Mouse (Mus musculus) heart, postnatal 0 days (tissue): ENCODE measurements around the gene Nphs1. TPM values are rescaled to one million over a fixed set of nuclear protein-coding genes. Genes with fewer than 3 reads are reported as not detected.

Experiments
- ATAC-seq: fragments of 200-750 bp; cut with Nextera tagmentation; 2 replicates; pipeline ENCODE4 v1.8.0; 2017; ENCODE audit warnings: low read depth, moderate number of reproducible peaks, moderate library complexity; ENCODE audit not compliant: insufficient read depth
- DNase-seq: peaks from one replicate; pipeline ENCODE4 v3.0.0-alpha.2; 2016; ENCODE audit warnings: low spot score
- H3K27ac ChIP-seq: fragments of 300-500 bp; sonication (generic); 2 replicates; pipeline ENCODE4 v1.5.1; 2014; ENCODE audit warnings: low read depth, mild to moderate bottlenecking
- H3K27me3 ChIP-seq: fragments of 300-500 bp; sonication (generic); 2 replicates; pipeline ENCODE4 v1.6.1; 2014; ENCODE audit warnings: low read length, mixed read lengths; ENCODE audit not compliant: control insufficient read depth, insufficient read depth
- H3K36me3 ChIP-seq: fragments of 300-500 bp; sonication (generic); replicated peaks from 2 replicates; pipeline ENCODE4 v1.6.1; 2014; ENCODE audit warnings: low read length, mixed read lengths; ENCODE audit not compliant: control insufficient read depth, insufficient read depth
- H3K4me1 ChIP-seq: fragments of 300-500 bp; sonication (generic); 2 replicates; pipeline ENCODE4 v1.6.1; 2014; ENCODE audit warnings: antibody characterized with exemption; ENCODE audit not compliant: control insufficient read depth, insufficient read depth
- H3K4me2 ChIP-seq: fragments of 300-500 bp; sonication (generic); 2 replicates; pipeline ENCODE4 v1.6.1; 2014; ENCODE audit warnings: low read depth, mild to moderate bottlenecking, low read length, moderate library complexity
- H3K4me3 ChIP-seq: fragments of 300-500 bp; sonication (generic); 2 replicates; pipeline ENCODE4 v1.5.1; 2014; ENCODE audit warnings: low read depth, low read length
- H3K9ac ChIP-seq: fragments of 300-500 bp; sonication (generic); replicated peaks from 2 replicates; pipeline ENCODE4 v1.6.1; 2014; ENCODE audit warnings: low read depth, low read length, mixed read lengths
- H3K9me3 ChIP-seq: fragments of 300-500 bp; sonication (generic); replicated peaks from 2 replicates; pipeline ENCODE4 v1.6.1; 2016; ENCODE audit warnings: low read length; ENCODE audit not compliant: control insufficient read depth
- CTCF ChIP-seq: IDR thresholded peaks from 2 replicates; pipeline ENCODE4 v1.5.1; 2016; ENCODE audit warnings: antibody characterized with exemption, control low read depth, low read depth
- EP300 ChIP-seq: IDR thresholded peaks from 2 replicates; pipeline ENCODE4 v1.6.1; 2016; ENCODE audit warnings: antibody characterized with exemption, low read depth
- WGBS: fragments of 180-500 bp; shearing (Covaris S2); extraction: QIAGEN DNeasy Blood & Tissue Kit; methylation state at CpG from one replicate; pipeline ENCODE4 v1.1.7; 2014; 5-methylcytosine and 5-hydroxymethylcytosine counted together
- polyA plus RNA-seq: library from polyadenylated mRNA; unstranded; fragments of >200 nt; fragmentation: Nextera tagmentation; extraction: Ambion mirVana; gene quantifications from 2 replicates; pipeline ENCODE4 v1.2.1, GENCODE M21; 2015
- total RNA-seq: library from RNA; depleted of rRNA; stranded (reverse); fragments of >200 nt; gene quantifications from 2 replicates; pipeline ENCODE4 v1.2.3, GENCODE M21; 2014; ENCODE audit warnings: low replicate concordance

Gene Nphs1
- total and polyA plus RNA-seq, 2 experiments from 2014 or later = not detected

DNA sequence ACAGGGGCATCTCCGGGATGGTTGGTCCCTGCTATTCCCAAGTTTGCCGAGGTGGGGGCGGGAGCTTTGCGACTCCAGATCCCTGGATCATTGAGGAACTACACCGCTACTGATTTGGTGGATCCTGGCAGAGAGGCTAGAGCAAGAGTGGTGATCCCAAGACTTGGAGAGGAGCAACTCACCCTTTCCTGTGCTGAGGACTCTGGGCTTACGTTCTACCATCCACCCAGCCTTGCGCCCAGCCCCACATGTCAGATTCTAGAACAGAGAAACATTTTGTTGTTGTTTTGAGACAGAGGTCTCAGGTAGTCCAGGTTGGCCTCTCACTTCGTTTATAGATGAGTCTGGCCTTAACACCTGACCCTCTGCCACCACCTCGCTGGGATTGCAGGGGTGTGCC lies 35.6 kb upstream of the Nphs1 start:
- Histone ChIP-seq H3K27ac (peak overlapping the region; percentile 12; the same call in 1 of the 2 replicates), H3K9me3 (peaks cover 7% of the 10 kb centered on the region; the same call in 1 of the 2 replicates), H3K4me2 (peak overlapping the region; percentile 94), H3K36me3 (0 out of 2 replicates have a peak, but pooled peaks cover 10% of the 10 kb centered on the region), H3K4me3 (peak overlapping the region; percentile 59), H3K27me3 (peaks cover 20% of the 10 kb centered on the region), H3K9ac (0 out of 2 replicates have a peak overlapping the region, but pooled peaks have one; percentile 16), H3K4me1 (peaks cover 15% of the 10 kb centered on the region; the same call in 1 of the 2 replicates)
- WGBS = 11% methylated on average over 9 of the region's 9 CpGs
- ATAC-seq (no peak), DNase-seq (no peak)
- TF ChIP-seq CTCF (no peak), EP300 (no peak)

GRCm38 (mm10) chr7:30423071-30423641 lies 35.0 kb upstream of the Nphs1 start:
- Histone ChIP-seq H3K4me1 (peaks cover 15% of the 10 kb centered on the region; the same call in 1 of the 2 replicates), H3K27me3 (peaks cover 20% of the 10 kb centered on the region), H3K4me3 (peak overlapping the region; percentile 59), H3K36me3 (0 out of 2 replicates have a peak, but pooled peaks cover 16% of the 10 kb centered on the region), H3K27ac (peak overlapping the region; percentile 12; the same call in 1 of the 2 replicates), H3K9me3 (peaks cover 7% of the 10 kb centered on the region; the same call in 1 of the 2 replicates), H3K9ac (no peak overlapping the region), H3K4me2 (peak overlapping the region; percentile 94)
- WGBS = 29% methylated on average over 23 of the region's 23 CpGs
- no peak for ATAC-seq
- TF ChIP-seq CTCF (no peak), EP300 (no peak)
- DNase-seq = no peak

DNA sequence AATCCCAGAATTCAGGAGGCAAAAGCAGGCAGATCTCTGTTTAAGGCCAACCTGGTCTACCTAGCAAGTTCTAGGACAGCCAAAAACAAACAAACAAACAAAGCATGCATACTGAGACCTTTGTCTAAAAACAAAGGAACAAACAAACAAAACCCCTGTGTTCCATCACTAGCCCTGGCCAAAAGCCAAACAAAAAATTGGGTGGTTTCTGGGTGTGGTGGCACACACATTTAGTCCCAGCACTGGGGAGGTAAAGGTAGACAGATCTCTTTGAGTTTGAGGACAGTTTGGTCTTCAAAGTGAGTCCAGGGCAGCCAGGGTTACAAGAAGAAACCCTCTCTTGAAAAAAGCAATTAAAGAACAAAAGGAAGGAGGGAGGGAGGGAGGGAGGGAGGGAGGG lies 28.8 kb upstream of the Nphs1 start:
- no peak for DNase-seq
- H3K4me3 ChIP-seq = no peak overlapping the region
- TF ChIP-seq CTCF (no peak), EP300 (no peak)
- no peaks in the 10 kb centered on the region for H3K9me3 ChIP-seq
- H3K4me1 ChIP-seq = no peaks in the 10 kb centered on the region
- no peak for ATAC-seq
- H3K4me2 ChIP-seq = no peak overlapping the region
- no peak overlapping the region for H3K9ac ChIP-seq
- no peaks in the 10 kb centered on the region for H3K27me3 ChIP-seq
- no peak overlapping the region for H3K27ac ChIP-seq
- H3K36me3 ChIP-seq = 0 out of 2 replicates have a peak, but pooled peaks cover 16% of the 10 kb centered on the region

- WGBS = 26% methylated on average over 2 of the region's 2 CpGs
- no peak overlapping the region for H3K27ac ChIP-seq
- TF ChIP-seq EP300 (no peak), CTCF (no peak)
- ATAC-seq (no peak), DNase-seq (no peak)
- H3K4me1 ChIP-seq = no peaks in the 10 kb centered on the region
- peaks cover 1% of the 10 kb centered on the region; the same call in 1 of the 2 replicates for H3K27me3 ChIP-seq
- H3K9me3 ChIP-seq = no peaks in the 10 kb centered on the region
- H3K4me2 ChIP-seq = no peak overlapping the region
- H3K4me3 ChIP-seq = no peak overlapping the region
- H3K36me3 ChIP-seq = 0 out of 2 replicates have a peak, but pooled peaks cover 16% of the 10 kb centered on the region
- no peak overlapping the region for H3K9ac ChIP-seq
These were observed 27.9 kb upstream of the Nphs1 start for GRCm38 (mm10) chr7:30430191-30430590.

GRCm38 (mm10) chr7:30431793-30432192 lies 26.3 kb upstream of the Nphs1 start:
- Histone ChIP-seq H3K9ac (no peak overlapping the region), H3K4me3 (no peak overlapping the region), H3K36me3 (0 out of 2 replicates have a peak, but pooled peaks cover 13% of the 10 kb centered on the region), H3K27me3 (peaks cover 16% of the 10 kb centered on the region), H3K4me1 (no peaks in the 10 kb centered on the region), H3K9me3 (no peaks in the 10 kb centered on the region), H3K27ac (no peak overlapping the region), H3K4me2 (no peak overlapping the region)
- 9% methylated on average over 3 of the region's 3 CpGs for WGBS
- ATAC-seq (no peak), DNase-seq (peak; percentile 58)
- peak; percentile 65 for TF ChIP-seq CTCF
- no peak for TF ChIP-seq EP300
